Mouse (Mus musculus) adrenal gland, postnatal 4 days (tissue): ENCODE measurements around the gene Fcgr3. TPM values are rescaled to one million over a fixed set of nuclear protein-coding genes. Genes with fewer than 3 reads are reported as not detected.
A peak's percentile ranks its signal among the peaks of the same experiment; 100 is the strongest.

Source experiments
- DNase-seq, 2 experiments: peaks; one replicate each; pipeline ENCODE4 v3.0.0; 2021 to 2022; ENCODE audit warnings: low spot score in 2 of 2, mixed read lengths in 2 of 2
- total RNA-seq, 2 experiments: library from RNA; stranded (reverse); gene quantifications; 2 replicates each; pipeline ENCODE4 v1.2.3; 2021

Fcgr3 gene
- total RNA-seq, 2 experiments from 2014 or later: 13.8 to 15.7 TPM

DNA sequence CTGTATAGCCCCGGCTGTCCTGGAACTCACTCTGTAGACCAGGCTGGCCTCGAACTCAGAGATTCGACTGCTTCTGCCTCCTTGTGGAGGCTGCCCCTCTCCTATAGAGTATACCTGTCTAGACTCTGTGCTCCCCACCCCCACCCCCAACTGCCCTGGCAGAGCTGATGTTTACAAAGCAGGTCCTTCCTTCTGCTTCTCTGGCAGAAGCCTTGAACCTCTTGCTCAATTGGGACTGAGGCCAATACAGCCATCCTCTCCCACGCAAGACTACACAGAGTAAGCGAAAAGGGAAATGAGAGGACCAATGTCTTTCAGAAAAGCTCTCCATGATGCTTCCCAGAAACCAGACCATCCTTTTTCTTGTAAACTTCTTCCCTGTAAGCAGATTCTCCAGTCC is 7.5 kb downstream of the Fcgr3 start:
- no peak for DNase-seq

GRCm38 (mm10) chr1:171053305-171053704 is 11.4 kb downstream of the Fcgr3 start:
- no peak for DNase-seq

DNA sequence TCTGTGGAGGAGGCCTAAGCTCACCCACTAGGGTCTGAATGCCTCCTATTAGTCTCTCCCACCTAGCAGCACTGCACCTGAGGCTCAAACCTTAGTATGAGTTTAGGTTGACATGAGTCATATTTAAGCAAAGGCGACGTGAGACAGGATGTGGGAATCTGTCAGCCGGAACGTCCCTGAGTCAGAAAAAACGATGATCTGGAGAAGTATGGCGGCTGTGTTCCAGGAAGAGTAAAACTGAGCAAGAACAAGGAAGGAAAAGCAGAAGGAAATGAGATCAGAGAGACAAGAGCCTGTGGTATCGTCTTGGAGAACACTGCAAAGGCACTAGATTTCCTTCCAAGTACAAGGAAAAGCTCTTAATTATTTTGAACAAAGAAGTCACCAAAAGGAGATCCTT is 14.0 kb downstream of the Fcgr3 start:
- no peak for DNase-seq

DNA sequence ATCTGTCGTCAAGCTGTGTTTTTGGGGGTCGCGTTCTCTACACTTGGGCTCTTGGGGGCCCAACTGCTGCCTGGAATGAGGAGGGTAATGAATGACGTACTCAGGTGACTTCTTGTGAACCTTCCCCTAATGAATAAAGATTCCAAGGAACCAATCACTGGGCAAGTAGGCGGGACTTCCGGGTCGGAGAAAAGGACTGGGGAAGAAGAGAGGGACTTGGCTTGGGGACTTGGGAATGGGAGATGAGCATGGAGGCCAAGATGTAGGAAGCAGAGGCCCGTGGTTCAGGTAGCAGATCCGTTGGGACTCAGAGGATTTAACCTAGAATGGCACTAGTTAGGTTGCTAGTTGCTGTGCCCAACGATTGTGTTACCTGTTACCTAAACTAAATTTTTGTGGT is 15.5 kb downstream of the Fcgr3 start:
- DNase-seq: no peak

GRCm38 (mm10) chr1:171046501-171046900 is 18.2 kb downstream of the Fcgr3 start:
- no peak for DNase-seq

GRCm38 (mm10) chr1:171045079-171045465 is 19.7 kb downstream of the Fcgr3 start:
- no peak for DNase-seq

GRCm38 (mm10) chr1:171044365-171045078 is 20.2 kb downstream of the Fcgr3 start:
- peak; percentile 56 to 81 for DNase-seq

- DNase-seq: no peak
Measured at GRCm38 (mm10) chr1:171043594-171044153, 21.1 kb downstream of the Fcgr3 start.

DNA sequence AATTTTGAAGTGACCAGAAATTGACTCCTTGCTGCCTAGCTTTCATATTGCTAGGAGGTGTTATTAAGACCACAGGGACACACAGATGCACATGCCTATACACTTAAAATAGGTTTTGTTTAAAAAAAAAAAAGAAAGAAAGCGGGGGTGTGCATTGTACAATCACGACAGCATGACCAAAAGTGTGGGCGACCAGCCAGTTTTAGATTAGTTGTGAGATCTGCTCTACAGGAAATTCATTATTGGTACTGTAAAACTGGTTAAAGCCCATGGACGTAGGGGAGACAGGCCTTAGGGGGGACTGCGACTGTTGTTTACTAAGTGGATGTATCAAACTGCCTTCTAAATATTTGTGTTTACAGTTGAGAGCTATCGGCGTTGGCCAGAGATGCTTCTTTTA is 24.9 kb downstream of the Fcgr3 start:
- no peak for DNase-seq

DNA sequence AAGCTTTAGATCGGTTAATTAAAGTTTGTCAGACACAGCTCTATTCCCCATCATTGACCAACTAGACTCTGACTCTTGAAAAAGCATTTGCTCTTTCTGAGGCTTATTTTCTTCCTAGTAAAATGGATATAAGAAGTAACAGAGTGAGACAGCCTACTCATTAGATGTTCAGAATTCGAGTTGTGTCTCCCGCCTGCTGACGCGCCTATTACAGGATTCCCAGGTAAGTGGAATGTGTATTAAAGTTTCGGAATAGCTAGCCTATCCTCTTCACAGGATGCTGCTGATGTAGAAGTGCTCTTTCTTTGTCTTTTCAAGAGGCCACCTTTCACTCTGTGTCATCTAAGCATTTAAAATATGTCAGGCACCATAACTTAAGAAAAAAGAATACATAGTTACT is 25.6 kb downstream of the Fcgr3 start:
- DNase-seq: no peak

- DNase-seq: peak; percentile 60 to 70
Measured at GRCm38 (mm10) chr1:171037861-171038721, 26.6 kb downstream of the Fcgr3 start.

DNA sequence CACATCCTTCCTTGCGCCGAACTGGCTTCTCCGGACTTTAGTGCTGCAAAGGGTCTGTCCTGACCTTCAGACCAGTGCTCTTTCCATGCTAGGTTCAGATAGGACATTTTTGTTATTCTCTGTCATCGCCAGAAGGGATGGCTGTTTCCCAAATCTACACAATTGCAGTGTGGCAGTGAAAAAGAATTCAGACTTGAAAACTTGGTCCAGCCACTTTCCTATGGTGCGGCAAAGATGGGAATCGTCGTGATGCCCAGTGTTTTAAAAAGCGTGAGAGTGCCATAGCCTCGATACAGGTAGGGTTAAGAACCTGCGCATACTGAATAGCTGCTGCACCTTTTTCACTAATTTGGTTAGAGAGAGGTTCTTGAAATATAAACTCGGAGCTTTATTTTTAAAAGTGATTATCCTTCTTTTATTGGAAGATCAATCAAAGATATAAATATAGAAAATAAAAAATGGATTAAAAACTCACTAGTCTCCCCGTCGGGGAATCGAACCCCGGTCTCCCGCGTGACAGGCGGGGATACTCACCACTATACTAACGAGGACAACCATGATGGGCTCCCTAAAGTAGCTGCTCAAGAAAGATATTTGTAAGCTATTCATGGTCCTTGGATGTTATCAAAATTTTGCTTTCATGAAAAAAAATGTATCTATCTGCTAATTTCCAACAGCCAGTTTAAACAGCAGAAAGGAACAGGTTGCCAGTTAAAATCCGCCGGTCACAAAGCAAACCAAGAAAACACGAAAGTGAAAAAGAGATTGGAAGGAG is 28.0 kb downstream of the Fcgr3 start:
- DNase-seq: no peak

DNA sequence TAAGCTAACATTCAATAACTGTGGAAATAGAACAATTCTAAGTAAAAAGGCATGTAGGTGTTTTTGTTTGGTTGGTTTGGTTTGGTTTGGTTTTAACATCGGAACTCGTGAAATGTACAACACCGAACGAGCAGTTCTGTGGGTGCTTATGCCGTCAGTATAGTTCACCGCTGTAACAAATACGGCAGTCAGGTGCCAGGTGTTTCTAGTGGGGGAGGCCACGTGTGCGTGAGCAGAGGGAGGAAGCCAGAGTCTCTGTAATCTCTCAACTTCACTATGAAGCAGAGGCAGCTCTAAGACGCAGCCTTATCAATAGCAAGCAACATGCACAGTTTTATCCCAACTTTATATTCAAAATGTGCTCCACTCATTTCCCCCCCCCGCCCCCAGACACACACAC is 29.1 kb downstream of the Fcgr3 start:
- no peak for DNase-seq

DNA sequence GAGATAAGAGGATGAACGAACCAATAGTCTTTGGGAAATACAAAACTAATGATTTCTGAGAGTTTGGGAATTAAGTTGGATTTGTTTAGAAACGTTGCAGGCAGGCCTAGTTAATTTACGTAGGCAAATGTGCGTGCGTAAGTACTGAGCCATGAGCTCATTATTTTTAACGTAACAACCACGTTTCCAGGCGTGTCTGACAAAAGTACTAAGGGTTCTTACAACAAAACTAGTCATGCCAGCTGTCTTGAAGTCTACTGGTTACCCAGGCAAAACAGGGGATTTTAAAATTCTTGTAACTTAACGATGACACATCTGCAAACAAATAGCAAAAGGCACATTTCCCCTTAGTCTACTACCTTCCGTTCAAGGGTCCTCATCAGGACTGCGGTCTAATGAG is 30.5 kb downstream of the Fcgr3 start:
- DNase-seq: no peak

GRCm38 (mm10) chr1:171033756-171034155 is 31.0 kb downstream of the Fcgr3 start:
- peak; percentile 56 to 64 for DNase-seq

GRCm38 (mm10) chr1:171033196-171033595 is 31.5 kb downstream of the Fcgr3 start:
- DNase-seq: no peak

- DNase-seq: no peak
Measured at GRCm38 (mm10) chr1:171032691-171033090, 32.0 kb downstream of the Fcgr3 start.

- DNase-seq: no peak
Measured at GRCm38 (mm10) chr1:171031752-171032151, 33.0 kb downstream of the Fcgr3 start.

DNA sequence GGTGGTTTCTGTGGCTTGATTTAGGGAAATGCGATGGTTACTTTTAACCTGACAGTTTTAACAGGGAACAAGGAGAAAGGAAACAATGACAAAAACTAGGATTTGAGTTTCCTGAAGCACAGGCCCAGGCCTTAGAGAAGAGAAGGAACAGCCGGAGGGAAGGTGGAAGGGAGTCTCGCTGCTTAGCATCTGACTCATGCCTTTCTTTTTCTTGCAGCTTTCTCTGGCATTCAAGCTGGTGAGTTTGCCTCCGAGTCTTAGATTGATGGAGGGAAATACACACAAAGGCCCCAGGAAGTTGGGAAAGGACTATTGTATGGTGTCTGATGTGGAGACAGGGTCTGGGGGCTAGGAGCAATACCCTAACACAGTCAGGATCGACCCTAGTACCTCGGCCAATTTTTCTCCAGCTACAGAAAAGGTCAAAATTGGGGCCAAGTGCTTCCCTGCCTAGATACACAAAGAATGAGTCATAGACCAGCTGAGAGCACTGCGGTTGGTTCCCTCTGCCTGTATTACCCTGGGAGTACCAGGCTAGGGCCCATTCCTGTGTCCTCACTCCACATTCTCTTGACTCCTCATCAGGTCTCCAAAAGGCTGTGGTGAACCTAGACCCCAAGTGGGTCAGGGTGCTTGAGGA is 45.3 kb downstream of the Fcgr3 start:
- no peak for DNase-seq

DNA sequence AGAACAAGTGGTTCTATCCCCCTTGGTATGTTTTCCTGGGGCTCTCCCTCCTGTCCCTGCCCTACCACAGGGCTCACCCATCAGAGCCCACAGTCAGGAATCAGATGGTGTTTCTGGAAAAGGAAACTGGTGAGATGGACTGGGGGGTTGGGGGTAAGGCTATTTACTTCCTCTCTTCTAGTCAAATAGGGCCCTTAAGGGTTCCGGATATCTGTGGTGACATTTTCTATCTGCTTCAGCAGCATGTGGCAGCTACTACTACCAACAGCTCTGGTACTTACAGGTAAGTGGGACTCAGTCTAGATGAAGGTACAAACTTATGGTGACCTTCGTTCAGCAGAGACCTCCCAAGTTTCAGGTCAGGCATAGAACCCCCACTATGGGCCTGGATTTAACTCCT is 46.0 kb downstream of the Fcgr3 start, which contains the start of gene Fcgr4:
Gene Fcgr4 (plus strand): TSS at position 184 of the 400 bp plus-strand sequence.
- DNase-seq: no peak
